Mouse (Mus musculus) neural tube, embryonic 12.5 days (tissue): ENCODE data around the gene Cln3. TPM values are rescaled to one million over a fixed set of nuclear protein-coding genes. Genes with fewer than 3 reads are reported as not detected.

Experiments
- ATAC-seq: fragments of 200-750 bp; cut with Nextera tagmentation; 2 replicates; pipeline ENCODE4 v1.8.0; 2017; ENCODE audit warnings: low read depth, mild to moderate bottlenecking, moderate TSS enrichment, moderate library complexity; ENCODE audit not compliant: low FRiP score
- H3K27ac ChIP-seq: fragments of 300-500 bp; sonication (generic); 2 replicates; pipeline ENCODE4 v1.5.1; 2016
- H3K27me3 ChIP-seq: fragments of 300-500 bp; sonication (generic); replicated peaks from 2 replicates; pipeline ENCODE4 v1.6.1; 2016; ENCODE audit warnings: mild to moderate bottlenecking
- H3K36me3 ChIP-seq: fragments of 300-500 bp; sonication (generic); 2 replicates; pipeline ENCODE4 v1.6.1; 2016; ENCODE audit warnings: mild to moderate bottlenecking
- H3K4me1 ChIP-seq: fragments of 300-500 bp; sonication (generic); 2 replicates; pipeline ENCODE4 v1.6.1; 2016
- H3K4me2 ChIP-seq: fragments of 300-500 bp; sonication (generic); replicated peaks from 2 replicates; pipeline ENCODE4 v1.6.1; 2016; ENCODE audit warnings: mild to moderate bottlenecking
- H3K4me3 ChIP-seq: fragments of 300-500 bp; sonication (generic); 2 replicates; pipeline ENCODE4 v1.5.1; 2016
- H3K9ac ChIP-seq: fragments of 300-500 bp; sonication (generic); 2 replicates; pipeline ENCODE4 v1.6.1; 2016; ENCODE audit warnings: mild to moderate bottlenecking
- H3K9me3 ChIP-seq: fragments of 300-500 bp; sonication (generic); 2 replicates; pipeline ENCODE4 v1.6.1; 2016; ENCODE audit warnings: mild to moderate bottlenecking
- WGBS: fragments of 180-500 bp; shearing (Covaris S2); methylation state at CpG from one replicate; pipeline ENCODE4 v1.1.7; 2016; 5-methylcytosine and 5-hydroxymethylcytosine counted together
- polyA plus RNA-seq: library from polyadenylated mRNA; unstranded; fragments of >200 nt; fragmentation: Nextera tagmentation; extraction: Ambion mirVana; gene quantifications from 2 replicates; pipeline ENCODE4 v1.2.1, GENCODE M21; 2016

Cln3 gene
- polyA plus RNA-seq = 26.1 and 28.2 TPM in 2 replicates

DNA sequence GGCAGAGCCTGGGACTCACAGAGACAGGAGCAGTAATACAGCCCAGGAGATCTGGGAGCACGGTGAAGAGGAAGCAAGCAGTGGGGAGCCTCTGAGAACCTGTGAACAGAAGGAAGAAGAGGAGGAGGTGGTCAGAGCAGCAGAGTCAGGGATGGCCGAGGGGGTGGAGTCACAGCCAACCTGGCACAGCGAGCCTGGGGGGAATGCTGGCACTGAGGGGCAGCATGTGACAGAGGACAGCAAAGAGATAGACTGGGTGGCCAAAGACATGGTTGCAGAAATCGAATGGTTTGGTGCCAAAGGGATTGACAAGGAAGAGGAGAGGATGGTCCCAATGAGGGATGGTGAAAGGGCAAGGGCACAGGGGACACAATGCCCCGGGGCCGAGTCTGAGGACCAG is at the start of gene Cln3:
Gene Cln3 (minus strand): TSS at position 101 of the 400 bp plus-strand sequence.
- Histone ChIP-seq H3K4me2 (no peak within 1 kb of the TSS), H3K36me3 (no peaks in the 10 kb centered on the region), H3K9ac (no peak within 1 kb of the TSS), H3K27ac (no peak within 1 kb of the TSS), H3K9me3 (no peaks in the 10 kb centered on the region), H3K27me3 (peaks cover 12% of the 10 kb centered on the region; the same call in 1 of the 2 replicates), H3K4me3 (no peak within 1 kb of the TSS), H3K4me1 (peaks cover 14% of the 10 kb centered on the region)
- ATAC-seq = no peak
- 77% methylated on average over 6 of the region's 6 CpGs for WGBS

DNA sequence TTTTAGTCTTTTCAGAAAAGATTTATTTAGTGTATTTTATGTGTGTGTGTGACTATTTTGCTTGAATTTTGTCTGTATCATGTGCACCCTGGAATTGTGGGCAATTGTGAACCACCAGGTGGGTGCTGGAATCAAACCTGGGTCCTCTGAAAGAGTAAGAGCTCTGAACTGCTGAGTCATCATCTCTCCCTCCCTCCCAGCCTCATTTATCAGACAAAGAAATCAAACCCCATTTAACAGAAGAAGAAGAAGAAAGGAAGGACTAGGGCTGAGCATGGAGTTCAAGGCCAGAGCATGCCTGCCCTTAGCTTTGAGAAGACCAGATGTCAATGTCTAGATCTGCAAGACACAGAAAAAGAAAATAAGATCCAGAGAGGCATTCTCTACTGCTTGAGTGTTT is 49.8 kb upstream of the Cln3 start:
- H3K27ac ChIP-seq = no peak overlapping the region
- H3K4me3 ChIP-seq = no peak overlapping the region
- no peaks in the 10 kb centered on the region for H3K36me3 ChIP-seq
- H3K9me3 ChIP-seq = no peaks in the 10 kb centered on the region
- H3K4me2 ChIP-seq = no peak overlapping the region
- no peak overlapping the region for H3K9ac ChIP-seq
- H3K27me3 ChIP-seq = 0 out of 2 replicates have a peak, but pooled peaks cover 8% of the 10 kb centered on the region
- no peak for ATAC-seq
- no peaks in the 10 kb centered on the region for H3K4me1 ChIP-seq

DNA sequence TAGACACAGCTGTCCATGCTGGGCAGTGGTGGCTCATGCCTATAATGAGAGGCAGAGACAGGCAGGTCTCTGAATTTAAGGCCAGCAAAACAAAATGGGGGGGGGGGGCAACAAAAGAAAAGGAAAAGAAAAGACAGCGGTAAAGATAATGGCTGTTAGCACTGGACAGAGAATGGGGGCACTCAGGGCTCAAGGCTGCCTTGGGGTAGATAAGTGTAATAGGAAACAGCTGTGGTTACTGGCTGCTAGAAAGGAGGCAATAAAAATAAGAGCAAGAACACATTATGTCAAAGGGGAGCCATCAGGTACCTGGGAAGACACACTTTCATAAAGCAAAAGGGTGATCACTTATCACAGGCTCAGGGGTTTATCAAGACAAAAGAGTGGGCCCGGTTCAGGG is 46.9 kb upstream of the Cln3 start:
- WGBS = 86% methylated on average over 2 of the region's 2 CpGs
- H3K9me3 ChIP-seq = no peaks in the 10 kb centered on the region
- no peak overlapping the region for H3K4me3 ChIP-seq
- 0 out of 2 replicates have a peak, but pooled peaks cover 4% of the 10 kb centered on the region for H3K27me3 ChIP-seq
- H3K9ac ChIP-seq = no peak overlapping the region
- H3K36me3 ChIP-seq = no peaks in the 10 kb centered on the region
- no peak overlapping the region for H3K4me2 ChIP-seq
- no peak for ATAC-seq
- no peaks in the 10 kb centered on the region for H3K4me1 ChIP-seq
- no peak overlapping the region for H3K27ac ChIP-seq

DNA sequence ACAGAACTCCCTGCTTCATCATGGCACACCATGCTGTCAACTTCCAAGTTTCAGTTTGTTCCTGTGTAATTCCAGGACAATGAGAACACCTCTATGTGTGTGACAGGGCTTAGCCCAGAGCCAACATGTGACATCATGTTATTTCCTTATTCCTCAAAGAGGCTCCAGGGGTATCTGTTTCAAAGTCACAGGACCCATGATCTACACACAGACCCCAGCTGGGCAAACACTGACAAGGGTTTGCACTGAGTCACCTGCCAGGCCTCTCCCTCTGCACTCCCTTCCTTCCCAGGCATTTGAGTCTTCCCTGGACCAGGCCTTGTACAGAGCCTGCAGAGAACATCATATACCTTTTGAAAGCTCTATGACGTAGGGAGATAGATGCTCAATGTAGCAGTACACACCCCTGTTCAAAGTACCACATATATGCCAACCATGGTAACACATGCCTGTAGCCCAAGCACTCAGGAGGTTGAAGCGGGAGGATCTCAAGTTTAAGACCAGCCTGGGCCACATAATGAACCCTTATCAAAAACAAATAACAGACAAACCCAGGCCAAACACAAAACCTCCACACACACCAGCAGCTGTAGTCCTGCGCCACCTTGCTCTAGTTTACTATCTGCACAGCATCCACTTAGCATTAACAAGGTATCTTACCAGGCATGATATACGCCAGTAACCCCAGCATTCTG is 45.4 kb upstream of the Cln3 start, which contains the start of gene Nupr1:
Gene Nupr1 (minus strand): TSS at position 38 of the 695 bp plus-strand sequence.
- Histone ChIP-seq H3K36me3 (no peaks in the 10 kb centered on the region), H3K27me3 (0 out of 2 replicates have a peak, but pooled peaks cover 4% of the 10 kb centered on the region), H3K4me1 (no peaks in the 10 kb centered on the region), H3K27ac (no peak within 1 kb of the TSS), H3K4me2 (no peak within 1 kb of the TSS), H3K9me3 (no peaks in the 10 kb centered on the region), H3K9ac (no peak within 1 kb of the TSS), H3K4me3 (no peak within 1 kb of the TSS)
- WGBS = 95% methylated on average over 4 of the region's 4 CpGs
- ATAC-seq = no peak

DNA sequence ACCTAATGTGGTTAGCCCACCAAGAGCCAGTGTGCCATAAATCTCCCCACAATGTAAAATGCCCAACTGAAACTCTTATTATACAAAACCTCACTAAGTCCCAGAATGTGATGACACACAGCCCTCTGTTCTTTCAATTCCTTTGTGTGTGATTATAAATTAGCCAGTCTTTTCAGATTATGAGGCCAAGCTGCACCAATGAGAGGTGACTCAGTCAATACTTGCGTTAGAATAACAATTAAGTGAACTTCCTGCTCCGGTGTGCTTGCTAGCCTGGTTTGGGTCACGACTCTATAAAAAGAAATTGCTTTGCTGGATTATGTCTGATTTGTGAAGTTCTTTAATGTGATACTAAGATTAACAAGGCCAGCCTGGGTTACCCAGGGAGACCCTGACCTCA is 44.3 kb upstream of the Cln3 start:
- Histone ChIP-seq H3K27me3 (0 out of 2 replicates have a peak, but pooled peaks cover 4% of the 10 kb centered on the region), H3K27ac (no peak overlapping the region), H3K4me3 (no peak overlapping the region), H3K36me3 (no peaks in the 10 kb centered on the region), H3K4me1 (no peaks in the 10 kb centered on the region), H3K9ac (no peak overlapping the region), H3K9me3 (no peaks in the 10 kb centered on the region), H3K4me2 (no peak overlapping the region)
- WGBS = 20% methylated on average over 3 of the region's 3 CpGs
- no peak for ATAC-seq

DNA sequence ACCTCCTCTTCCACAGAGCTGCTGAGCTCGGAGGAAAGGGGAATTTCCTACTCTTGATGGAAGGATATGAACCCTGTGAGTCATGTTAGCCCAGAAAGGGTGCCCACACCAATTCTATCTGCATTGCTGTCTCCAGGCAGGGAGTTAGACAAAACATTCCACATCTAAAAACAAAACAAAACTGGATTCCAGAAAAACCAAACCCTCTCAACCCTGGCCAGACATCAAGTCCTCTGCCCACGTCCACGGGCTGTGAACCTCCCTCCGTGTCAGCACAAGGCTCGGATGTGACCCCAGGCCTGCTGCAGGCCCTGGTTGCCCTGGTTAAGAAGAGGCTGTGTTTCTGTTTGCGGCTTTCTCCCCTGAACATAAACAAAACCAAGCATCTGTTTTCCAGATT is 42.5 kb upstream of the Cln3 start:
- no peak for ATAC-seq
- 70% methylated on average over 6 of the region's 6 CpGs for WGBS
- no peak overlapping the region for H3K4me2 ChIP-seq
- H3K27me3 ChIP-seq = no peaks in the 10 kb centered on the region
- no peak overlapping the region for H3K4me3 ChIP-seq
- no peaks in the 10 kb centered on the region for H3K9me3 ChIP-seq
- H3K27ac ChIP-seq = no peak overlapping the region
- no peak overlapping the region for H3K9ac ChIP-seq
- H3K36me3 ChIP-seq = no peaks in the 10 kb centered on the region
- 0 out of 2 replicates have a peak, but pooled peaks cover 1% of the 10 kb centered on the region for H3K4me1 ChIP-seq

DNA sequence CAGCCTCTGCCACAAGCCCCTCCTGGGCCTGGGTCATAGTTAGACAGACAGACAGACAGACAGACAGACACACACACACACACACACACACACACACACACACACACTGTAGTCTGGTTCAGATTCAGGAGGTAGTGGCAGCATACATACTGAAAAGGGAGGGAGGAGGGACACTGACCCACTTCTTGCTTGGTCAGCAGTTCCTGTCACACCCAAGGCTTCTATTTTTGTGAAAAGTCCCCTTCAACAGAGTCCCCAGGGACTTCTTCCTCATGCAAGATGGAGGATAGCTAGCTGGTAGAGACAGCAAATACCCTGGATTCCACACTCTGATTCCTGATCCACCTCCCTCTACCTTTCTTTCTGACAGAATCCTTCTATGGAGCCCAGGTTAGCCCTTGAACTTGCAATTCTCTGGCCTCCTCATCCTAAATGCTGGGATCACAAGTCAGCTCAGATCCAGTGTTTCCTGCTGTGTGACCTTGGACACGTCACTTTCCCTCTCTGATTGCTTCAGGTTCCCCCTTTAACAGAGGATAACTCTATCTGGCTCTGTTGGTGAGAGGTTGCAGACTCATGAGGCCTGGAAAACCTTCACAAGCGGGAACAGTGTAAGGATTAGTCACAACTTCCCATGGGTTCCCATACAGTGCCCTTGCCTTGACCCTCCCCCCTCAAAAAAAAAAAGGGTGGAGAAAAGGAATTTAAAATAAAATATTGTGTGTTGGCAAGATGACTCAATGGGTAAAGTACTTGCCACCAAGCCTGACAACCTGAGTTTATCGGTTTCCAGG is 40.4 kb upstream of the Cln3 start:
- no peak for ATAC-seq
- H3K4me3 ChIP-seq = no peak overlapping the region
- H3K9ac ChIP-seq = no peak overlapping the region
- no peaks in the 10 kb centered on the region for H3K27me3 ChIP-seq
- 79% methylated on average over 3 of the region's 3 CpGs for WGBS
- 0 out of 2 replicates have a peak, but pooled peaks cover 4% of the 10 kb centered on the region for H3K4me1 ChIP-seq
- H3K9me3 ChIP-seq = no peaks in the 10 kb centered on the region
- no peak overlapping the region for H3K4me2 ChIP-seq
- H3K27ac ChIP-seq = no peak overlapping the region
- H3K36me3 ChIP-seq = no peaks in the 10 kb centered on the region

DNA sequence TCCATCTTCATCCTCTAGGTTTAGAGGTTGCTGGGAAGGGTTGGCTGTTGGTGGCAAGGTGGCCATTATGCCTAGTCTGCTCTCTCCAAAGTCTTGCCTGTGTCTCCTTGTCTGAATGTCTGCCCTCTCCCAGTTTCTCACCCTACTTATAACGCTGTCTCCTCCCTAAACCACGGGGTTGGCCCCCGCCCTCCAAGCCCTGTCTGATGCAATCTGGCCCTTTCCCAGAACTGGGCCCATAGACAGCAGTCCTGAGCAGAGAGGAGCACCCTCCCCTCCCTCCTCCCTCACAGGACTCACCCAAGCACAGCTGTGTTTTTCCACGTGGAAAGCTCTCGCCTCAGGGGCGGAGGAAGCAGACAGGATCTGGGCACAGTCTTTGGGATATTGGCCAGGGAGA is 39.8 kb upstream of the Cln3 start:
- WGBS = 51% methylated on average over 6 of the region's 6 CpGs
- 0 out of 2 replicates have a peak, but pooled peaks cover 4% of the 10 kb centered on the region for H3K4me1 ChIP-seq
- no peaks in the 10 kb centered on the region for H3K36me3 ChIP-seq
- no peak for ATAC-seq
- H3K27me3 ChIP-seq = no peaks in the 10 kb centered on the region
- no peak overlapping the region for H3K27ac ChIP-seq
- H3K4me2 ChIP-seq = no peak overlapping the region
- H3K9ac ChIP-seq = no peak overlapping the region
- H3K9me3 ChIP-seq = no peaks in the 10 kb centered on the region
- no peak overlapping the region for H3K4me3 ChIP-seq

DNA sequence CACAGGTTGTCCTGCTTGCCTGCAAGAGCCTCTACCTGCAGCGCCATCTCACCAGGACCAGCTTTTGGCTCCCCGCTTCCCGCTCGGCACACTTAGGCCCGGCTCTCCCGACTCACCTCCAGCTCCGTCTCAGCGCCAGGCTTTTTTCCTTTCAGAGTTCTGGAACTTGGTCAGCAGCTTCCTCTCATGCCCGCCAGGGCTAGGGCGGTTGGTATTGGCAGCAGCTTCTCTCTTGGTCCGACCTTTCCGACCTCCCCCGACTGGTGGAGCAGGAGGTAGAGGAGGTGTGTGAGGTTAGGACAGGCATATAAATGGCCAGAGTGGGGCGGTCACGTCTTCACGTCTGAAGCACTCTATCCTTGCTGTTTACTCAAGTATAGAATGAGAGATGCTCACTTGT is 39.2 kb upstream of the Cln3 start:
- Histone ChIP-seq H3K4me3 (no peak overlapping the region), H3K27me3 (no peaks in the 10 kb centered on the region), H3K4me2 (no peak overlapping the region), H3K9ac (no peak overlapping the region), H3K27ac (no peak overlapping the region), H3K9me3 (no peaks in the 10 kb centered on the region), H3K36me3 (no peaks in the 10 kb centered on the region), H3K4me1 (0 out of 2 replicates have a peak, but pooled peaks cover 4% of the 10 kb centered on the region)
- 77% methylated on average over 16 of the region's 16 CpGs for WGBS
- ATAC-seq = no peak

DNA sequence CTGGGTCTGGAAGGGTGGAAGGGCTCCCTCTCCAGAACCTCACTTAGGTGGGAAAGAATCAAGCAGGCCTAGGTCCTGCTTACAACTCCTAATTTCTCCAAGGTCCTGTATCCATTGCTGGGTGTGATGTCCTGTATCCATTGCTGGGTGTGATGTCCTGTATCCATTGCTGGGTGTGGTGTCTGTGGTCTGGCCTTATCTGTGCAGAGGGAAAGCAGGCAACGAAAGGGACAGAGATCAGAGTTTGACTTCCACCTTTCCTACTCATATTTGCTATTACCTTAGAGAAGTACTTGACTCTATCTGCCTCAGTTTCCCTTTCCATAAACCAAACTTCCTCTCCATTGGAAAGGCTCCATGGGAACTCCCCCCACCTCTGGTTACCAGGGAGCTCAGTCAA is 37.8 kb upstream of the Cln3 start:
- Histone ChIP-seq H3K27ac (no peak overlapping the region), H3K9me3 (no peaks in the 10 kb centered on the region), H3K4me3 (no peak overlapping the region), H3K4me2 (no peak overlapping the region), H3K27me3 (no peaks in the 10 kb centered on the region), H3K4me1 (0 out of 2 replicates have a peak, but pooled peaks cover 4% of the 10 kb centered on the region), H3K36me3 (no peaks in the 10 kb centered on the region), H3K9ac (no peak overlapping the region)
- 89% methylated on average over 1 of the region's 1 CpGs for WGBS
- no peak for ATAC-seq

DNA sequence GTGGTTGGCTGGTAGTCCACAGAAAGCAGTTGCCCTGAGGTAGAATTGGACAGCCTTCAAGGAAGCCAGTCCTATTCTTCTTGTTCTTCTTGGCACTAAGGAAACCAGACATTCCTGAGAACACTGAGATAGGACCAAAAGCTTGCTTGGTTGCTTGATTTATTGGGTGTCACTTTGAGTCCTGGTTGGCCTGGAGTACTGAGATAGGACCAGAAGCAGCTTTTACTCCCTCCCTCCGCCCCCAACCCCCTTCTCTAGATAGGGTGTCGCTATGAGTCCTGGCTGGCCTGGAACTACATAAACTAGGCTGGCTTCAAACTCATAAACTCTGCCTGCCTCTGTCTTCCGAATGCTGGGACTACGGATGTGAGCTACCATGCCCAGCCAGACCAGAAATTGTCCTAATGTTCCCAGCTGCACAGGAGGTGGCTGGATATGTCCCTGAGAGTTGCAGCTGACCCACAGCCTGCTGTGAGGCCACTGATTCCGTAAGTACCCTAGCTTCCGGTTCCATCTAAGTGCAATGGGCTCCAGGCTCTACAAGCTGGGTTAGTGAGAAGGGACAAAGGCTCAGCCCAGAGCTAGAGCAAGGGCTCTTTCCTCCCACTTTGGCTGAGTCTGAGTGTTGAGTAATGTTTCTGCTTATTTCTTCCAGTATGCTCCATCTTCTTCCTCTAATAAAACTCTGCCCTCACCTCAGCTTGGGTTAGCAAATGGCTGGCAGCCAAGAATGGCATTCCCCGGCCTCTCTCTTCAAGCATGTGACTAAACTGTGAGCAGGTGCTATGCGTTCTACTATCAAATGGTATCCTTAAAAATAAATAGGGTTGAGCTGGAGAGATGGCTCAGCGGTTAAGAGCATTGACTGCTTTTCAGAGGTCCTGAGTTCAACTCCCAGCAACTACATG is 36.1 kb upstream of the Cln3 start:
- no peak overlapping the region for H3K9ac ChIP-seq
- no peak overlapping the region for H3K4me2 ChIP-seq
- H3K36me3 ChIP-seq = no peaks in the 10 kb centered on the region
- ATAC-seq = no peak
- no peaks in the 10 kb centered on the region for H3K9me3 ChIP-seq
- no peak overlapping the region for H3K4me3 ChIP-seq
- H3K4me1 ChIP-seq = 0 out of 2 replicates have a peak, but pooled peaks cover 4% of the 10 kb centered on the region
- WGBS = 85% methylated on average over 9 of the region's 9 CpGs
- H3K27ac ChIP-seq = no peak overlapping the region
- no peaks in the 10 kb centered on the region for H3K27me3 ChIP-seq
